In genomic region chr7:28179741-28180377, GRCm38 (mm10) we compare ENCODE assay signal across 8 mouse cellular contexts. TPM values are rescaled to one million over a fixed set of nuclear protein-coding genes. Genes with fewer than 3 reads are reported as not detected.
DNase-seq lines count a peak whose midpoint lies in the region; ATAC-seq and TF ChIP-seq lines count a peak whose summit lies in the region.

No protein-coding gene starts in this region.

- H3K9me3 ChIP-seq in megakaryocyte, embryonic 14.5 days = no peaks in the 10 kb centered on the region

- H3K4me1 ChIP-seq in cortical plate, adult 2 months (ENCODE audit: control insufficient read depth, insufficient read depth, low read length) = 0 out of 2 replicates have a peak, but pooled peaks cover 2% of the 10 kb centered on the region
- H3K4me1 ChIP-seq in megakaryocyte, embryonic 14.5 days = peaks cover 23% of the 10 kb centered on the region

- peak; percentile 92 for ATAC-seq in activated CD4-positive, CD25-positive, alpha-beta regulatory T cell, adult 4 months

- H3K36me3 ChIP-seq in megakaryocyte, embryonic 14.5 days (replicated peaks; ENCODE audit: low read length) = peaks cover 78% of the 10 kb centered on the region

- no peaks in the 10 kb centered on the region for H3K27me3 ChIP-seq in megakaryocyte, embryonic 14.5 days (replicated peaks)

- H3K27ac ChIP-seq in cortical plate, adult 2 months (ENCODE audit: insufficient read depth, low read length) = peak overlapping the region; percentile 83

- no peak for TF ChIP-seq CTCF in cortical plate, adult 2 months (IDR thresholded peaks at IDR 0.05; ENCODE audit: extremely low read depth, insufficient read depth, low read length)

- peak overlapping the region; percentile 79 for H3K4me3 ChIP-seq in cortical plate, adult 2 months (ENCODE audit: insufficient read depth, low read length)
- H3K4me3 ChIP-seq in megakaryocyte, embryonic 14.5 days (replicated peaks) = peak overlapping the region; percentile 96

- no peak; the same call in 1 of the 2 replicates for TF ChIP-seq POLR2A in cortical plate, adult 2 months (IDR thresholded peaks at IDR 0.05; ENCODE audit: extremely low read depth, insufficient read depth, low read length)

- peak; percentile 91 to 95 for DNase-seq in gastrocnemius, adult 8-10 months (ENCODE audit: low spot score in 2 of 2)
- peak; percentile 74 for DNase-seq in hindlimb bud, embryonic 11.5 days (ENCODE audit: extremely low spot score, low read depth, low spot score)
- peak; percentile 76 to 94 for DNase-seq in left cerebral cortex, adult 8-10 months (ENCODE audit: low spot score in 2 of 2)
- peak; percentile 96 to 98 for DNase-seq in right cerebral cortex, postnatal 10 days (ENCODE audit: low spot score in 2 of 2)
- peak; percentile 87 for DNase-seq in urinary bladder, postnatal 25 days (ENCODE audit: low spot score)

RNA-seq across cellular contexts. Expression of gene Dyrk1b, which starts 0.6 kb away (rescaled TPM):
- polyA plus RNA-seq in activated CD4-positive, CD25-positive, alpha-beta regulatory T cell, adult 4 months (2017; shearing (Covaris generic)) = 1 to 10 TPM; 1.2 to 1.5 TPM
- 30.7 and 31.1 TPM in 2 replicates for polyA plus RNA-seq in cortical plate, adult 2 months (2012; rRNA removed)
- 10 to 100 TPM; 58.2 to 74.5 (median 66.1) TPM for total RNA-seq in gastrocnemius, adult 8-10 months (2022)
- total RNA-seq in left cerebral cortex, adult 8-10 months (2022) = 10 to 100 TPM; 42.5 to 45.3 (median 44.3) TPM
- polyA plus RNA-seq in megakaryocyte, embryonic 14.5 days (2012; ENCODE audit: insufficient read depth, low replicate concordance) = 49.2 and 72.9 TPM in 2 replicates

RNA-seq across cellular contexts. Expression of gene Fbl, which starts 10.3 kb away (rescaled TPM):
- polyA plus RNA-seq in activated CD4-positive, CD25-positive, alpha-beta regulatory T cell, adult 4 months (2017; shearing (Covaris generic)) = 10 to 100 TPM; 57.9 to 70.7 TPM
- polyA plus RNA-seq in cortical plate, adult 2 months (2012; rRNA removed) = 78.3 and 82.6 TPM in 2 replicates
- 10 to 100 TPM; 16.8 to 25.3 (median 18.6) TPM for total RNA-seq in gastrocnemius, adult 8-10 months (2022)
- total RNA-seq in left cerebral cortex, adult 8-10 months (2022) = 10 to 100 TPM; 47.8 to 59.8 (median 56.9) TPM
- 156 and 233 TPM in 2 replicates for polyA plus RNA-seq in megakaryocyte, embryonic 14.5 days (2012; ENCODE audit: insufficient read depth, low replicate concordance)

RNA-seq across cellular contexts. Expression of gene 9530053A07Rik, which starts 50.6 kb away (rescaled TPM):
- not detected for polyA plus RNA-seq in activated CD4-positive, CD25-positive, alpha-beta regulatory T cell, adult 4 months (2017; shearing (Covaris generic))
- 0.06 TPM in 1 of 2 replicates, not detected in the other for polyA plus RNA-seq in cortical plate, adult 2 months (2012; rRNA removed)
- total RNA-seq in gastrocnemius, adult 8-10 months (2022) = not detected
- under 1 TPM; 0.06 to 0.12 (median 0.07) TPM for total RNA-seq in left cerebral cortex, adult 8-10 months (2022)
- polyA plus RNA-seq in megakaryocyte, embryonic 14.5 days (2012; ENCODE audit: insufficient read depth, low replicate concordance) = not detected in 2 replicates

Comparison
In these comparisons a context has a peak if more than half of its experiments do, and no peak if none do; other contexts are left out.
1. Peak in every context shown above with its lines: DNase-seq, ATAC-seq, H3K4me3 ChIP-seq and H3K27ac ChIP-seq.
2. RNA of gene Dyrk1b, which starts 0.6 kb away (polyA plus RNA-seq): 49.2 to 72.9 TPM in megakaryocyte, embryonic 14.5 days and 30.7 to 31.1 TPM in cortical plate, adult 2 months; 1.2 to 1.5 TPM in activated CD4-positive, CD25-positive, alpha-beta regulatory T cell, adult 4 months; every median in the first group is over 10 times any median in the second.